Mouse (Mus musculus) kidney, embryonic 16.5 days (tissue): ENCODE measurements around the gene Zmym4. TPM values are rescaled to one million over a fixed set of nuclear protein-coding genes. Genes with fewer than 3 reads are reported as not detected.
"Not testable (repeated sequence)": the region's sequence is repeated elsewhere in the genome, so short reads cannot be mapped to it uniquely, and the experiment has no call there.

ENCODE experiments used
- ATAC-seq: fragments of 200-750 bp; cut with Nextera tagmentation; 2 replicates; pipeline ENCODE4 v1.8.0; 2017; ENCODE audit warnings: moderate TSS enrichment; ENCODE audit not compliant: low FRiP score, low TSS enrichment
- H3K27ac ChIP-seq: fragments of 300-500 bp; sonication (generic); 2 replicates; pipeline ENCODE4 v1.5.1; 2014; ENCODE audit warnings: low read length
- H3K27me3 ChIP-seq: fragments of 300-500 bp; sonication (generic); 2 replicates; pipeline ENCODE4 v1.6.1; 2014; ENCODE audit warnings: low read length, control low read depth, mixed read lengths; ENCODE audit not compliant: insufficient read depth
- H3K36me3 ChIP-seq: fragments of 300-500 bp; sonication (generic); 2 replicates; pipeline ENCODE4 v1.6.1; 2014; ENCODE audit warnings: low read length, control low read depth, mixed read lengths; ENCODE audit not compliant: insufficient read depth
- H3K4me1 ChIP-seq: fragments of 300-500 bp; sonication (generic); 2 replicates; pipeline ENCODE4 v1.6.1; 2014; ENCODE audit warnings: low read length, control low read depth, mixed read lengths; ENCODE audit not compliant: insufficient read depth
- H3K4me2 ChIP-seq: fragments of 300-500 bp; sonication (generic); replicated peaks from 2 replicates; pipeline ENCODE4 v1.6.1; 2014; ENCODE audit warnings: low read depth, low read length
- H3K4me3 ChIP-seq: fragments of 300-500 bp; sonication (generic); 2 replicates; pipeline ENCODE4 v1.5.1; 2014; ENCODE audit warnings: mild to moderate bottlenecking, low read length
- H3K9ac ChIP-seq: fragments of 300-500 bp; sonication (generic); replicated peaks from 2 replicates; pipeline ENCODE4 v1.6.1; 2014; ENCODE audit warnings: low read length
- H3K9me3 ChIP-seq: fragments of 300-500 bp; sonication (generic); 2 replicates; pipeline ENCODE4 v1.6.1; 2016; ENCODE audit warnings: low read length, control low read depth
- WGBS: fragments of 180-500 bp; shearing (Covaris S2); extraction: QIAGEN DNeasy Blood & Tissue Kit; methylation state at CpG from one replicate; pipeline ENCODE4 v1.1.7; 2014; 5-methylcytosine and 5-hydroxymethylcytosine counted together
- polyA plus RNA-seq: library from polyadenylated mRNA; unstranded; fragments of >200 nt; fragmentation: Nextera tagmentation; extraction: Ambion mirVana; gene quantifications from 2 replicates; pipeline ENCODE4 v1.2.1, GENCODE M21; 2015

The Zmym4 gene
- polyA plus RNA-seq, 1 experiment from 2014 or later = 14.4 TPM

GRCm38 (mm10) chr4:126988503-126988902 lies 20.6 kb upstream of the Zmym4 start:
- WGBS = 74% methylated on average over 4 of the region's 4 CpGs
- no peak overlapping the region for H3K9ac ChIP-seq
- no peak overlapping the region for H3K4me3 ChIP-seq
- H3K9me3 ChIP-seq = no peaks in the 10 kb centered on the region
- no peaks in the 10 kb centered on the region for H3K27me3 ChIP-seq
- ATAC-seq = peak; percentile 86
- no peaks in the 10 kb centered on the region for H3K36me3 ChIP-seq
- H3K4me2 ChIP-seq = no peak overlapping the region
- no peaks in the 10 kb centered on the region for H3K4me1 ChIP-seq
- no peak overlapping the region for H3K27ac ChIP-seq

GRCm38 (mm10) chr4:126986768-126987167 lies 18.8 kb upstream of the Zmym4 start:
- Histone ChIP-seq H3K36me3 (no peaks in the 10 kb centered on the region), H3K4me1 (no peaks in the 10 kb centered on the region), H3K9me3 (no peaks in the 10 kb centered on the region), H3K27me3 (no peaks in the 10 kb centered on the region), H3K27ac (no peak overlapping the region), H3K4me2 (no peak overlapping the region), H3K4me3 (no peak overlapping the region), H3K9ac (no peak overlapping the region)
- no peak for ATAC-seq
- WGBS = 80% methylated on average over 5 of the region's 5 CpGs

- not testable (repeated sequence) for ATAC-seq, H3K4me3 ChIP-seq, H3K27ac ChIP-seq, H3K4me2 ChIP-seq, H3K27me3 ChIP-seq, H3K4me1 ChIP-seq, H3K9me3 ChIP-seq, H3K36me3 ChIP-seq, H3K9ac ChIP-seq
- 81% methylated on average over 12 of the region's 13 CpGs for WGBS
Observed at GRCm38 (mm10) chr4:126983736-126984525, 16.0 kb upstream of the Zmym4 start.

- H3K27me3 ChIP-seq = no peaks in the 10 kb centered on the region
- no peaks in the 10 kb centered on the region for H3K4me1 ChIP-seq
- no peak overlapping the region for H3K4me3 ChIP-seq
- H3K27ac ChIP-seq = no peak overlapping the region
- 78% methylated on average over 3 of the region's 3 CpGs for WGBS
- no peak overlapping the region for H3K9ac ChIP-seq
- ATAC-seq = no peak
- H3K36me3 ChIP-seq = no peaks in the 10 kb centered on the region
- no peak overlapping the region for H3K4me2 ChIP-seq
- H3K9me3 ChIP-seq = no peaks in the 10 kb centered on the region
Observed at GRCm38 (mm10) chr4:126983321-126983720, 15.4 kb upstream of the Zmym4 start.

- no peak for ATAC-seq
- H3K27ac ChIP-seq = no peak overlapping the region
- H3K36me3 ChIP-seq = no peaks in the 10 kb centered on the region
- no peak overlapping the region for H3K9ac ChIP-seq
- no peaks in the 10 kb centered on the region for H3K27me3 ChIP-seq
- WGBS = 75% methylated on average over 3 of the region's 3 CpGs
- H3K4me3 ChIP-seq = no peak overlapping the region
- H3K4me1 ChIP-seq = no peaks in the 10 kb centered on the region
- no peak overlapping the region for H3K4me2 ChIP-seq
- no peaks in the 10 kb centered on the region for H3K9me3 ChIP-seq
Observed at GRCm38 (mm10) chr4:126978706-126979105, 10.8 kb upstream of the Zmym4 start.

GRCm38 (mm10) chr4:126977467-126977866 lies 9.5 kb upstream of the Zmym4 start:
- Histone ChIP-seq H3K4me1 (no peaks in the 10 kb centered on the region), H3K4me2 (no peak overlapping the region), H3K9ac (no peak overlapping the region), H3K36me3 (no peaks in the 10 kb centered on the region), H3K9me3 (no peaks in the 10 kb centered on the region), H3K4me3 (no peak overlapping the region), H3K27ac (no peak overlapping the region), H3K27me3 (no peaks in the 10 kb centered on the region)
- no peak for ATAC-seq

GRCm38 (mm10) chr4:126967241-126967863 lies 583 bp downstream of the Zmym4 start:
- peak; percentile 37; the same call in 1 of the 2 replicates for ATAC-seq
- peak overlapping the region; percentile 95 for H3K4me3 ChIP-seq

GRCm38 (mm10) chr4:126958682-126959081 lies 9.3 kb downstream of the Zmym4 start:
- H3K4me2 ChIP-seq = no peak overlapping the region

More at GRCm38 (mm10) chr4:126967241-126967863, 583 bp downstream of the Zmym4 start:
- Histone ChIP-seq H3K36me3 (no peaks in the 10 kb centered on the region), H3K27ac (peak overlapping the region; percentile 97), H3K9ac (peak overlapping the region; percentile 100), H3K4me2 (peak overlapping the region; percentile 71), H3K9me3 (no peaks in the 10 kb centered on the region), H3K27me3 (no peaks in the 10 kb centered on the region), H3K4me1 (peaks cover 5% of the 10 kb centered on the region)
- WGBS = under 1% methylated on average over 17 of the region's 53 CpGs

GRCm38 (mm10) chr4:126958261-126958660 lies 9.7 kb downstream of the Zmym4 start:
- H3K4me2 ChIP-seq = no peak overlapping the region
- H3K36me3 ChIP-seq = no peaks in the 10 kb centered on the region
- H3K4me1 ChIP-seq = peaks cover 3% of the 10 kb centered on the region; the same call in 1 of the 2 replicates
- no peak overlapping the region for H3K4me3 ChIP-seq
- H3K27me3 ChIP-seq = no peaks in the 10 kb centered on the region
- H3K27ac ChIP-seq = no peak overlapping the region
- H3K9ac ChIP-seq = no peak overlapping the region
- WGBS = 84% methylated on average over 2 of the region's 2 CpGs
- no peak for ATAC-seq
- H3K9me3 ChIP-seq = no peaks in the 10 kb centered on the region

More at GRCm38 (mm10) chr4:126958682-126959081, 9.3 kb downstream of the Zmym4 start:
- Histone ChIP-seq H3K27me3 (no peaks in the 10 kb centered on the region), H3K36me3 (no peaks in the 10 kb centered on the region), H3K9me3 (no peaks in the 10 kb centered on the region), H3K4me1 (peaks cover 3% of the 10 kb centered on the region; the same call in 1 of the 2 replicates), H3K9ac (no peak overlapping the region), H3K27ac (no peak overlapping the region), H3K4me3 (no peak overlapping the region)
- no peak for ATAC-seq

- Histone ChIP-seq H3K4me3 (no peak overlapping the region), H3K36me3 (no peaks in the 10 kb centered on the region), H3K9ac (no peak overlapping the region), H3K9me3 (no peaks in the 10 kb centered on the region), H3K27me3 (no peaks in the 10 kb centered on the region), H3K4me1 (peaks cover 3% of the 10 kb centered on the region; the same call in 1 of the 2 replicates), H3K4me2 (no peak overlapping the region), H3K27ac (no peak overlapping the region)
- no peak for ATAC-seq
- 82% methylated on average over 3 of the region's 3 CpGs for WGBS
Observed at GRCm38 (mm10) chr4:126957434-126957833, 10.5 kb downstream of the Zmym4 start.
